Mouse (Mus musculus) thymus, adult 2 months (tissue): ENCODE data around the gene Ttc7b.

ENCODE experiments used
- CTCF ChIP-seq: fragments of 200-500 bp; IDR thresholded peaks from 2 replicates; pipeline ENCODE4 v1.5.1; 2012; ENCODE audit warnings: mild to moderate bottlenecking, control low read depth, low read length, moderate library complexity, borderline replicate concordance; ENCODE audit not compliant: control insufficient read depth, poor library complexity, insufficient read depth; ENCODE audit errors: extremely low read depth
- POLR2A ChIP-seq: fragments of 200-500 bp; IDR thresholded peaks from 2 replicates; pipeline ENCODE4 v1.6.1; 2012; ENCODE audit warnings: mild to moderate bottlenecking, low read length, control low read depth, moderate library complexity; ENCODE audit not compliant: control insufficient read depth, poor library complexity, insufficient read depth; ENCODE audit errors: extremely low read depth

DNA sequence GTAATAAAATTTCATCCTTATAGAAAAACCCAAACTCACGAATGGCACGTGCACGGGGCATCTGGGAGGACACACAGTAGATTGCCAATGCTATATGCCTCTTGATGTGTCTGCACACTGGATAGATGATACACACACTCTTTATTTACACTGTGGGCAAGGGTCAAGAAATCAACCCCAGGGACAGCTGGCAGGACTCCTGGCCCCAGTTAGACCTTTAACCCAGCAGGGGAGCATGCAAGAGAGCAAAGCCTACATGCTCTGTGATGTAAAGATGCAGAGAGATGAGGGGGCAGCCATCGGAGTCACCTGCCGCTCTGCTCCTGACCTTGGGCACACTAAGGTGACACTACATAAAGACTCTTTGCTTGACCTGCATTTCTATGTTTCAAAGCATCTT is 32.3 kb downstream of the Ttc7b start:
- TF ChIP-seq POLR2A, result no peak
- TF ChIP-seq CTCF, result no peak
